Mouse (Mus musculus) MEL (cell line): ENCODE measurements around the gene Phykpl. TPM values are rescaled to one million over a fixed set of nuclear protein-coding genes. Genes with fewer than 3 reads are reported as not detected.

ENCODE experiments used
- DNase-seq: peaks from one replicate; pipeline ENCODE4 v3.0.0; 2011; ENCODE audit warnings: low read depth, low spot score
- H3K27ac ChIP-seq: 2 replicates; pipeline ENCODE4 v1.5.1; 2012; ENCODE audit warnings: low read depth, mild to moderate bottlenecking, control low read depth, low read length, moderate library complexity; ENCODE audit not compliant: control insufficient read depth
- H3K27me3 ChIP-seq, 2 experiments: fragments of 150-350 bp in 1 of 2; sonication (generic) in 1 of 2; 2 replicates each; pipeline ENCODE4 v1.6.1; 2012; ENCODE audit warnings: low read length in 2 of 2, mild to moderate bottlenecking in 2 of 2, improper control_type of control experiment in 1 of 2, moderate library complexity in 1 of 2; ENCODE audit not compliant: insufficient read depth in 2 of 2, control insufficient read depth in 1 of 2
- H3K36me3 ChIP-seq, 2 experiments: 2 replicates each; pipeline ENCODE4 v1.6.1; 2012 to 2014; ENCODE audit warnings: low read length in 2 of 2, improper control_type of control experiment in 1 of 2, inconsistent platforms in 1 of 2, mild to moderate bottlenecking in 1 of 2; ENCODE audit not compliant: insufficient read depth in 2 of 2, control insufficient read depth in 1 of 2
- H3K4me1 ChIP-seq, 2 experiments: fragments of 150-350 bp in 1 of 2; sonication (generic) in 1 of 2; 2 replicates each; pipeline ENCODE4 v1.6.1; 2012; ENCODE audit warnings: low read length in 2 of 2, improper control_type of control experiment in 1 of 2, mild to moderate bottlenecking in 1 of 2; ENCODE audit not compliant: insufficient read depth in 2 of 2, control insufficient read depth in 1 of 2
- H3K4me3 ChIP-seq, 2 experiments: fragments of 150-350 bp in 1 of 2; sonication (generic) in 1 of 2; 2 replicates each; pipeline ENCODE4 v1.5.1; 2012; ENCODE audit warnings: low read depth in 2 of 2, low read length in 2 of 2, mild to moderate bottlenecking in 2 of 2, moderate library complexity in 2 of 2, control low read depth in 1 of 2, improper control_type of control experiment in 1 of 2; ENCODE audit not compliant: control insufficient read depth in 1 of 2, insufficient read depth in 1 of 2
- H3K79me2 ChIP-seq: 2 replicates; pipeline ENCODE4 v1.6.1; 2012; ENCODE audit warnings: mild to moderate bottlenecking, low read length, moderate library complexity; ENCODE audit not compliant: control insufficient read depth, poor library complexity, insufficient read depth
- H3K9ac ChIP-seq: 2 replicates; pipeline ENCODE4 v1.6.1; 2012; ENCODE audit warnings: low read depth, mild to moderate bottlenecking, control low read depth, low read length, moderate library complexity; ENCODE audit not compliant: control insufficient read depth, poor library complexity, severe bottlenecking
- H3K9me3 ChIP-seq: fragments of 150-350 bp; sonication (generic); replicated peaks from 2 replicates; pipeline ENCODE4 v1.6.1; 2012; ENCODE audit warnings: mild to moderate bottlenecking, low read length, improper control_type of control experiment, moderate library complexity; ENCODE audit not compliant: insufficient read depth
- CHD1 ChIP-seq: IDR thresholded peaks from 2 replicates; pipeline ENCODE4 v1.6.1; 2012; ENCODE audit warnings: low read depth, mild to moderate bottlenecking, inconsistent platforms, low read length, improper control_type of control experiment
- CHD2 ChIP-seq: IDR thresholded peaks from 2 replicates; pipeline ENCODE4 v1.6.1; 2011; ENCODE audit warnings: low read length, improper control_type of control experiment
- E2F4 ChIP-seq: IDR thresholded peaks from 2 replicates; pipeline ENCODE4 v1.6.1; 2011; ENCODE audit warnings: low read depth, low read length, improper control_type of control experiment, borderline replicate concordance
- ELF1 ChIP-seq: IDR thresholded peaks from 2 replicates; pipeline ENCODE4 v1.6.1; 2014; ENCODE audit warnings: low read depth, mild to moderate bottlenecking, inconsistent platforms, low read length, improper control_type of control experiment, moderate library complexity
- EP300 ChIP-seq, 2 experiments: IDR thresholded peaks; 2 replicates each; pipeline ENCODE4 v1.6.1; 2011; ENCODE audit warnings: improper control_type of control experiment in 2 of 2, low read length in 2 of 2, low read depth in 1 of 2, mild to moderate bottlenecking in 1 of 2
- KAT2A ChIP-seq: conservative IDR thresholded peaks from 2 replicates; pipeline ENCODE4 v1.6.1; 2012; ENCODE audit warnings: low read depth, low read length, improper control_type of control experiment, inconsistent platforms
- MAX ChIP-seq: IDR thresholded peaks from 2 replicates; pipeline ENCODE4 v1.6.1; 2011; ENCODE audit warnings: low read length, improper control_type of control experiment
- MAZ ChIP-seq: IDR thresholded peaks from 2 replicates; pipeline ENCODE4 v1.6.1; 2012; ENCODE audit warnings: low read depth, mild to moderate bottlenecking, inconsistent platforms, low read length, improper control_type of control experiment
- MEF2A ChIP-seq: IDR thresholded peaks from 2 replicates; pipeline ENCODE4 v1.6.1; 2014; ENCODE audit warnings: low read depth, mild to moderate bottlenecking, inconsistent platforms, low read length, improper control_type of control experiment; ENCODE audit not compliant: poor library complexity, insufficient replicate concordance, severe bottlenecking; ENCODE audit errors: extremely low read depth
- MYB ChIP-seq: IDR thresholded peaks from 2 replicates; pipeline ENCODE4 v1.6.1; 2011; ENCODE audit warnings: mild to moderate bottlenecking, low read depth, low read length, improper control_type of control experiment
- MYC ChIP-seq: IDR thresholded peaks from 2 replicates; pipeline ENCODE4 v1.6.1; 2011; ENCODE audit warnings: low read depth, mild to moderate bottlenecking, low read length, improper control_type of control experiment, moderate library complexity
- POLR2AphosphoS5 ChIP-seq: IDR thresholded peaks from 2 replicates; pipeline ENCODE4 v1.6.1; 2012; ENCODE audit warnings: low read depth, borderline replicate concordance, mild to moderate bottlenecking, inconsistent platforms, low read length, moderate library complexity, mixed read lengths
- RCOR1 ChIP-seq: IDR thresholded peaks from 2 replicates; pipeline ENCODE4 v1.6.1; 2012; ENCODE audit warnings: low read depth, mild to moderate bottlenecking, inconsistent platforms, low read length, improper control_type of control experiment
- SIN3A ChIP-seq: IDR thresholded peaks from 2 replicates; pipeline ENCODE4 v1.6.1; 2012; ENCODE audit warnings: low read length, improper control_type of control experiment, inconsistent platforms
- SMC3 ChIP-seq: IDR thresholded peaks from 2 replicates; pipeline ENCODE4 v1.6.1; 2011; ENCODE audit warnings: low read depth, low read length, improper control_type of control experiment
- TAL1 ChIP-seq: IDR thresholded peaks from 2 replicates; pipeline ENCODE4 v1.6.1; 2012; ENCODE audit warnings: mild to moderate bottlenecking, inconsistent platforms, low read length, moderate library complexity, mixed read lengths
- TBP ChIP-seq: IDR thresholded peaks from 2 replicates; pipeline ENCODE4 v1.8.0; 2011; ENCODE audit warnings: low read depth, low read length, improper control_type of control experiment
- TCF12 ChIP-seq: IDR thresholded peaks from 2 replicates; pipeline ENCODE4 v1.6.1; 2014; ENCODE audit warnings: low read depth, mild to moderate bottlenecking, inconsistent platforms, low read length, improper control_type of control experiment, moderate library complexity
- UBTF ChIP-seq: IDR thresholded peaks from 2 replicates; pipeline ENCODE4 v1.6.1; 2012; ENCODE audit warnings: low read depth, mild to moderate bottlenecking, inconsistent platforms, low read length, improper control_type of control experiment, moderate library complexity, borderline replicate concordance; ENCODE audit not compliant: insufficient read depth
- USF2 ChIP-seq, 2 experiments: IDR thresholded peaks; 2 replicates each; pipeline ENCODE4 v1.6.1; 2011 to 2012; ENCODE audit warnings: improper control_type of control experiment in 2 of 2, low read length in 2 of 2, borderline replicate concordance in 1 of 2, inconsistent platforms in 1 of 2, low read depth in 1 of 2, mild to moderate bottlenecking in 1 of 2; ENCODE audit not compliant: insufficient read depth in 1 of 2
- ZC3H11A ChIP-seq: IDR thresholded peaks from 2 replicates; pipeline ENCODE4 v1.6.1; 2012; ENCODE audit warnings: low read depth, mild to moderate bottlenecking, inconsistent platforms, low read length, improper control_type of control experiment
- ZNF384 ChIP-seq: IDR thresholded peaks from 2 replicates; pipeline ENCODE4 v1.6.1; 2012; ENCODE audit warnings: low read depth, mild to moderate bottlenecking, inconsistent platforms, low read length, improper control_type of control experiment
- polyA plus RNA-seq, 2 experiments: library from polyadenylated mRNA; stranded (reverse) in 1 of 2; unstranded in 1 of 2; fragments of >175 nt in 1 of 2; fragments of >200 nt in 1 of 2; gene quantifications; 2 replicates each; pipeline versions ENCODE4 v1.2.1 to v1.2.4; 2012; ENCODE audit warnings: low replicate concordance in 2 of 2, low read depth in 1 of 2; ENCODE audit not compliant: insufficient read length in 2 of 2, insufficient read depth in 1 of 2, missing spikeins in 1 of 2
- total RNA-seq: library from RNA; depleted of rRNA; stranded (reverse); fragments of 300-350 nt; gene quantifications from 2 replicates; pipeline ENCODE4 v1.2.3, GENCODE M21; 2012

The Phykpl gene
- total and polyA plus RNA-seq, 3 experiments = 22.7 to 23.0 TPM; not detected in 1

- no peaks in the 10 kb centered on the region for H3K9me3 ChIP-seq
- H3K4me1 ChIP-seq = peaks cover 7 to 42% of the 10 kb centered on the region in 2 experiments; a peak in 3 of 4 replicates
- H3K79me2 ChIP-seq = peaks cover 17% of the 10 kb centered on the region
- H3K9ac ChIP-seq = no peak overlapping the region
- H3K27me3 ChIP-seq = no peaks in the 10 kb centered on the region
- no peak overlapping the region for H3K27ac ChIP-seq
- DNase-seq = no peak
- H3K36me3 ChIP-seq = peaks cover 16 to 46% of the 10 kb centered on the region in 2 experiments
- no peak overlapping the region for H3K4me3 ChIP-seq
- TF ChIP-seq SIN3A (no peak), SMC3 (no peak), POLR2AphosphoS5 (no peak), ZNF384 (no peak), ELF1 (no peak), MAX (no peak), EP300 (IDR thresholded peaks at IDR 0.05; ENCODE audit: low read depth in 1 of 2, low read length in 2 of 2) (no peak), UBTF (no peak), ZC3H11A (no peak), RCOR1 (no peak), TCF12 (no peak), TAL1 (no peak), TBP (no peak), KAT2A (no peak), MYB (no peak), CHD2 (no peak), CHD1 (no peak), USF2 (IDR thresholded peaks at IDR 0.05; ENCODE audit: borderline replicate concordance in 1 of 2, insufficient read depth in 1 of 2, low read depth in 1 of 2, low read length in 2 of 2) (no peak)
These were observed 42.9 kb downstream of the Phykpl start for GRCm38 (mm10) chr11:51627425-51627824.

- peaks cover 11 to 44% of the 10 kb centered on the region in 2 experiments for H3K36me3 ChIP-seq
These were observed 43.4 kb downstream of the Phykpl start for GRCm38 (mm10) chr11:51627907-51628306.

More at GRCm38 (mm10) chr11:51627907-51628306, 43.4 kb downstream of the Phykpl start:
- Histone ChIP-seq H3K4me3 (no peak overlapping the region), H3K9ac (no peak overlapping the region), H3K27me3 (no peaks in the 10 kb centered on the region), H3K4me1 (peaks cover 7 to 44% of the 10 kb centered on the region in 2 experiments; a peak in 3 of 4 replicates), H3K79me2 (peaks cover 18% of the 10 kb centered on the region; the same call in 1 of the 2 replicates), H3K27ac (no peak overlapping the region), H3K9me3 (no peaks in the 10 kb centered on the region)
- no peak for DNase-seq
- TF ChIP-seq MAZ (no peak), E2F4 (no peak), MEF2A (no peak), MYB (no peak), ZNF384 (no peak), MYC (no peak), TCF12 (0 out of 2 replicates have a peak, but pooled peaks have one; percentile 5), CHD1 (no peak), TAL1 (0 out of 2 replicates have a peak, but pooled peaks have one; percentile 4)
